In the genomic region with DNA sequence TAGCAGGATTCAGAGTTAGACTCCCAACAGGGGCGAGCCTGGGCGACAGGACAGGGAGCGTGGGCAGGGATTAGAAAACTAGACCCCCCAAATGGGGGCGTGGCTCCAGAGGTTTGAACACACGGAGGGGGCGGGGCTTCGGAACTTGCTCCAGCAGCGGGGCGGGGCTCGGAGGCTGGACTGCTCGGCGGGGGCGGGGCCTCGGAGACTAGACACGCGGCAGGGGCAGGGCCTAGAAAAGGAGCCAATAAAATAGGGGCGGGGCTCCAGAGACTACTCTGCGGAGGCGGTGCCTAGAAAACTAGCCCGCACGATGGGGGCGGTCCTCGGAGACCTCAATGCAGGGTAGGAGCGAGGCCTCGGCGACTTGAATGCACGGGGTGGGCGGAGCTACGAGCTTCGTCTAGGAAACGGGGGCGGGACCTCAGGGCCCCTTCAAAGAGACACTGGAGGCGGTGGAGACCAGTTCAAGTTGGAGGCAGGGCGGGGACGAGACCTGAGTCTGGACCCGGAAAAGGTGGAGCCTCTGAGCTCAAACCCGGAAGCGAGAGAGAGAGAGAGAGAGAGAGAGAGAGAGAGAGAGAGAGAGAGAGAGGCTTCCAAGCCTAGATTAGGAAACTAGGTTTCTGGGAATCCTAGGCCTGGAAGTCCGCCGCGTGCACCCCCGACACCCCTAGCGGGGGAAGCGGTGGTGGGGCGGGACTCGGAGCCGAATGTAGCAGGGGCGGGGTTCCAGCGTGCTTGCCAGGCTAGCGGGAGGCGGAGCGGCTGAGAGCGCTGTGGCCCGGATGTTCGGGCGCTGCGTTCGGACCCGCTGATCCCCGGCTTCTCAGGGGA, we compare ENCODE assay signal across 8 mouse cellular contexts. TPM values are rescaled to one million over a fixed set of nuclear protein-coding genes. Genes with fewer than 3 reads are reported as not detected.
DNase-seq lines count a peak whose midpoint lies in the region; ATAC-seq lines count a peak whose summit lies in the region.

Gene L3hypdh (minus strand): TSS at position 111 of the 837 bp plus-strand sequence.
Gene Jkamp (plus strand): TSS at position 261 of the 837 bp plus-strand sequence.

- H3K4me1 ChIP-seq in heart, embryonic 10.5 days: peaks cover 29% of the 10 kb centered on the region
- H3K4me1 ChIP-seq in kidney, embryonic 15.5 days: peaks cover 34% of the 10 kb centered on the region

- DNase-seq in B cell, adult 2 months: peak; percentile 98 to 99
- DNase-seq in brain, adult 2 months (ENCODE audit: low read depth, low spot score): peak; percentile 99
- peak; percentile 100 for DNase-seq in heart, embryonic 10.5 days (ENCODE audit: low spot score)
- peak; percentile 99 for DNase-seq in liver
- peak; percentile 97 to 98 for DNase-seq in spleen, postnatal 4 days (ENCODE audit: low spot score in 2 of 2)

- under 1% methylated on average over 60 of the region's 60 CpGs for WGBS in heart, embryonic 10.5 days
- WGBS in kidney, embryonic 15.5 days: under 1% methylated on average over 60 of the region's 60 CpGs

- peaks cover 4% of the 10 kb centered on the region for H3K36me3 ChIP-seq in heart, embryonic 10.5 days
- peaks cover 8% of the 10 kb centered on the region for H3K36me3 ChIP-seq in kidney, embryonic 15.5 days

- H3K4me3 ChIP-seq in heart, embryonic 10.5 days: peak within 1 kb of the TSS; percentile 81
- H3K4me3 ChIP-seq in kidney, embryonic 15.5 days (replicated peaks): peak within 1 kb of the TSS; percentile 82

- H3K4me2 ChIP-seq in kidney, embryonic 15.5 days: peak within 1 kb of the TSS; percentile 95

- no peaks in the 10 kb centered on the region for H3K27me3 ChIP-seq in heart, embryonic 10.5 days (ENCODE audit: insufficient read depth, poor library complexity, severe bottlenecking)
- H3K27me3 ChIP-seq in kidney, embryonic 15.5 days: no peaks in the 10 kb centered on the region

- peak within 1 kb of the TSS; percentile 77 for H3K9ac ChIP-seq in kidney, embryonic 15.5 days

- H3K9me3 ChIP-seq in heart, embryonic 10.5 days: no peaks in the 10 kb centered on the region
- H3K9me3 ChIP-seq in kidney, embryonic 15.5 days (replicated peaks): no peaks in the 10 kb centered on the region

- peak; percentile 91 for ATAC-seq in erythroblast, adult 5-6 weeks (replicated peaks; ENCODE audit: low FRiP score, poor library complexity, severe bottlenecking)
- peak; percentile 97 for ATAC-seq in kidney, embryonic 15.5 days (replicated peaks; ENCODE audit: low FRiP score)
- peak; percentile 97 for ATAC-seq in monocyte, adult 5-6 weeks (replicated peaks; ENCODE audit: insufficient number of reproducible peaks, low FRiP score, low TSS enrichment, poor library complexity, severe bottlenecking)

- H3K27ac ChIP-seq in heart, embryonic 10.5 days: peak within 1 kb of the TSS; percentile 96
- peak within 1 kb of the TSS; percentile 98 for H3K27ac ChIP-seq in kidney, embryonic 15.5 days

RNA-seq across cellular contexts. Expression of gene L3hypdh, which starts in this region (rescaled TPM):
- not detected in 2 replicates for total RNA-seq in erythroblast, adult 5-6 weeks (2015; ENCODE audit: low replicate concordance)
- total RNA-seq in erythroblast, adult 5-6 weeks (2017; ENCODE audit: low replicate concordance): not detected in 2 replicates
- polyA plus RNA-seq in heart, embryonic 10.5 days (2016; fragmentation: Nextera tagmentation; extraction: Ambion mirVana): 13.6 and 15.1 TPM in 2 replicates
- polyA plus RNA-seq in kidney, embryonic 15.5 days (2015; fragmentation: Nextera tagmentation; extraction: Ambion mirVana): 22.4 and 23.7 TPM in 2 replicates
- total RNA-seq in monocyte, adult 5-6 weeks (2017): not detected in 3 replicates

RNA-seq across cellular contexts. Expression of gene Jkamp, which starts in this region (rescaled TPM):
- 4.4 and 9.8 TPM in 2 replicates for total RNA-seq in erythroblast, adult 5-6 weeks (2015; ENCODE audit: low replicate concordance)
- 2.9 and 3.0 TPM in 2 replicates for total RNA-seq in erythroblast, adult 5-6 weeks (2017; ENCODE audit: low replicate concordance)
- polyA plus RNA-seq in heart, embryonic 10.5 days (2016; fragmentation: Nextera tagmentation; extraction: Ambion mirVana): 65.2 and 70.7 TPM in 2 replicates
- polyA plus RNA-seq in kidney, embryonic 15.5 days (2015; fragmentation: Nextera tagmentation; extraction: Ambion mirVana): 83.0 and 86.2 TPM in 2 replicates
- total RNA-seq in monocyte, adult 5-6 weeks (2017): 20.2 to 29.0 TPM (median 26.2 TPM) in 3 replicates

Comparison
In these comparisons a context has a peak if more than half of its experiments do, and no peak if none do; other contexts are left out.
1. Peak in every context shown above with its lines: DNase-seq, ATAC-seq, H3K4me3 ChIP-seq and H3K27ac ChIP-seq.